ENCODE assay signal across 7 mouse cellular contexts in the genomic region with DNA sequence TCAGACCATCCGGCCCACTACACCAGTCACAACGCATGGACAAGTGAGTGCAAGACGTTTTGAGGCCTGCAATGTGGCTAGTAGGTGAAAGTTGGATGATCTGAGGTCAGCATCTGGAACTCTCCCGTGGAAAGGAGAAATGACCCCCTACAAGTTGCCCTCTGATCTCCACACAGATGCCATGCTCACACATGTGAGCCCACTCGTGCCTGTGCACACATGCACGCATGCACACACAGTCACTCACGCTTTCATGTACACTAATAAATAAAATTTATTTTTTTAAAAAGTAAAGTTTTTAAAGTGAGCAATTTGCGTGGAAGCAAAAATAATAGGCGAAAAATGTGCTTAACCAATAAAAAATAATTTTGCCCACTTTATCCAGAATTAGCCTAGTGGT.
A peak's percentile ranks its signal among the peaks of the same experiment; 100 is the strongest.
DNase-seq lines count a peak whose midpoint lies in the region; ATAC-seq and TF ChIP-seq lines count a peak whose summit lies in the region.

No protein-coding gene starts in this region.

- H3K36me3 ChIP-seq in lung, embryonic 15.5 days: no peaks in the 10 kb centered on the region
- H3K36me3 ChIP-seq in heart, postnatal 0 days (replicated peaks; ENCODE audit: control insufficient read depth, insufficient read depth, low read length): no peaks in the 10 kb centered on the region
- no peaks in the 10 kb centered on the region for H3K36me3 ChIP-seq in liver, embryonic 13.5 days
- no peaks in the 10 kb centered on the region for H3K36me3 ChIP-seq in stomach, embryonic 16.5 days (ENCODE audit: control insufficient read depth, insufficient read depth, low read length)

- H3K9ac ChIP-seq in lung, embryonic 15.5 days: no peak overlapping the region
- H3K9ac ChIP-seq in heart, postnatal 0 days (replicated peaks; ENCODE audit: low read depth, low read length): no peak overlapping the region
- H3K9ac ChIP-seq in liver, embryonic 13.5 days: no peak overlapping the region
- no peak overlapping the region for H3K9ac ChIP-seq in stomach, embryonic 16.5 days (ENCODE audit: low read length)

- TF ChIP-seq CTCF in heart, postnatal 0 days (IDR thresholded peaks at IDR 0.05; ENCODE audit: low read depth): no peak

- H3K27me3 ChIP-seq in lung, embryonic 15.5 days: no peaks in the 10 kb centered on the region; the same call in 1 of the 2 replicates
- H3K27me3 ChIP-seq in heart, postnatal 0 days (ENCODE audit: control insufficient read depth, insufficient read depth, low read length): no peaks in the 10 kb centered on the region
- no peaks in the 10 kb centered on the region for H3K27me3 ChIP-seq in liver, embryonic 13.5 days
- H3K27me3 ChIP-seq in stomach, embryonic 16.5 days (ENCODE audit: control insufficient read depth, insufficient read depth, low read length): no peaks in the 10 kb centered on the region

- no peak for ATAC-seq in lung, embryonic 15.5 days (ENCODE audit: borderline replicate concordance, extremely low read depth, low FRiP score, low TSS enrichment)
- no peak for ATAC-seq in heart, postnatal 0 days (ENCODE audit: insufficient read depth, low read depth)
- no peak for ATAC-seq in liver, embryonic 13.5 days (ENCODE audit: low read depth)
- ATAC-seq in stomach, embryonic 16.5 days (ENCODE audit: insufficient read depth, low FRiP score): no peak

- TF ChIP-seq EP300 in heart, postnatal 0 days (IDR thresholded peaks at IDR 0.05; ENCODE audit: low read depth): no peak

- no peak for DNase-seq in lung, postnatal 36 days
- no peak for DNase-seq in heart, postnatal 0 days (ENCODE audit: low spot score)
- DNase-seq in liver, embryonic 13.5 days: no peak
- DNase-seq in embryo, embryonic 9.5 days (ENCODE audit: extremely low spot score): no peak
- DNase-seq in c-Kit-positive CD71-positive TER-119-positive erythroid progenitor cells, embryonic 14.5 days (ENCODE audit: low spot score): no peak

- H3K4me1 ChIP-seq in lung, embryonic 15.5 days: peaks cover 10% of the 10 kb centered on the region
- 0 out of 2 replicates have a peak, but pooled peaks cover 7% of the 10 kb centered on the region for H3K4me1 ChIP-seq in heart, postnatal 0 days (ENCODE audit: control insufficient read depth, insufficient read depth)
- H3K4me1 ChIP-seq in liver, embryonic 13.5 days (replicated peaks): no peaks in the 10 kb centered on the region
- peaks cover 6% of the 10 kb centered on the region; the same call in 1 of the 2 replicates for H3K4me1 ChIP-seq in stomach, embryonic 16.5 days (ENCODE audit: control insufficient read depth, insufficient read depth, low read length)

- WGBS in lung, embryonic 15.5 days: 80% methylated on average over 9 of the region's 9 CpGs
- 86% methylated on average over 9 of the region's 9 CpGs for WGBS in heart, postnatal 0 days
- WGBS in liver, embryonic 13.5 days (ENCODE audit: insufficient replicate concordance): 69% methylated on average over 9 of the region's 9 CpGs
- WGBS in stomach, embryonic 16.5 days: 81% methylated on average over 9 of the region's 9 CpGs

- H3K4me3 ChIP-seq in lung, embryonic 15.5 days: no peak overlapping the region
- no peak overlapping the region for H3K4me3 ChIP-seq in heart, postnatal 0 days (ENCODE audit: low read depth, low read length)
- H3K4me3 ChIP-seq in liver, embryonic 13.5 days (replicated peaks): no peak overlapping the region
- H3K4me3 ChIP-seq in stomach, embryonic 16.5 days (replicated peaks; ENCODE audit: low read length): no peak overlapping the region; the same call in 1 of the 2 replicates

- H3K4me2 ChIP-seq in lung, embryonic 15.5 days: peak overlapping the region; percentile 61
- H3K4me2 ChIP-seq in heart, postnatal 0 days (ENCODE audit: low read depth, low read length): peak overlapping the region; percentile 74; the same call in 1 of the 2 replicates
- H3K4me2 ChIP-seq in liver, embryonic 13.5 days: peak overlapping the region; percentile 48; the same call in 1 of the 2 replicates
- peak overlapping the region; percentile 73 for H3K4me2 ChIP-seq in stomach, embryonic 16.5 days (ENCODE audit: low read depth, low read length)

- no peak overlapping the region for H3K27ac ChIP-seq in lung, embryonic 15.5 days
- peak overlapping the region; percentile 84; the same call in 1 of the 2 replicates for H3K27ac ChIP-seq in heart, postnatal 0 days (ENCODE audit: low read depth)
- H3K27ac ChIP-seq in liver, embryonic 13.5 days: no peak overlapping the region
- no peak overlapping the region for H3K27ac ChIP-seq in stomach, embryonic 16.5 days (ENCODE audit: low read length)

- no peaks in the 10 kb centered on the region for H3K9me3 ChIP-seq in lung, embryonic 15.5 days
- no peaks in the 10 kb centered on the region for H3K9me3 ChIP-seq in heart, postnatal 0 days (replicated peaks; ENCODE audit: control insufficient read depth, low read length)
- H3K9me3 ChIP-seq in liver, embryonic 13.5 days (replicated peaks): no peaks in the 10 kb centered on the region
- no peaks in the 10 kb centered on the region for H3K9me3 ChIP-seq in stomach, embryonic 16.5 days (replicated peaks; ENCODE audit: control insufficient read depth, low read length)
